Comparison of ENCODE assay signal across 9 mouse cellular contexts in the genomic region with DNA sequence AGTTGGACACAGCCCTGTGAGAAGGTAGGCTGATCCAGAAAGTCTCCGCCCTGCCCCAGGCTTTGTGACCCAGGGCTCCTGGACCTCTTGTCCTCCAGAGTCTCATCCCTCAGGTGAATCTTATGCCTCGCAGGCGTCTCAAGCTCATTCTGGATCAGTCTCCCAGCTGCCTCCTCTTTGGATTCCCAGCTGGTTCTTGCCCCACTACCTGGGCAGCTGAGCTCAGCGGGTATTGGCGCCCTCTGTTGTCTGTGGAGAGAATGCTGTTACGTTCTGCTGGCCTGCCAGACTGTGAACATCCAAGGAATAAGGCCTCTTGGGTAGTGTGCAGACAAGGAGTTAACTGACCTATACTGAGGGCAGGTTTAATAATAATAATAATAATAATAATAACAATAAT. TPM values are rescaled to one million over a fixed set of nuclear protein-coding genes. Genes with fewer than 3 reads are reported as not detected.
A peak's percentile ranks its signal among the peaks of the same experiment; 100 is the strongest.
DNase-seq lines count a peak whose midpoint lies in the region; ATAC-seq and TF ChIP-seq lines count a peak whose summit lies in the region.
"Had no signal": no experiment of that assay in that cellular context is flagged by ENCODE, and none has a peak within 500 bp of the region (broad histone marks: within the 10 kb centered on the region; RNA-seq: fewer than 3 reads in every experiment).

No protein-coding gene starts in this region.

- peak; percentile 17 for DNase-seq in hindbrain, embryonic 10.5 days (ENCODE audit: low spot score)
- peak; percentile 44 for DNase-seq in thymus, adult 2 months
- DNase-seq in thymus, adult 18-20 months = no peak
- peak; percentile 33 for DNase-seq in stomach, postnatal 0 days (ENCODE audit: low spot score)
- DNase-seq in midbrain, embryonic 10.5 days (ENCODE audit: low spot score) = no peak

- no peaks in the 10 kb centered on the region for H3K27me3 ChIP-seq in hindbrain, embryonic 10.5 days (ENCODE audit: insufficient read depth, poor library complexity, severe bottlenecking)
- no peaks in the 10 kb centered on the region for H3K27me3 ChIP-seq in hindbrain, embryonic 16.5 days (replicated peaks; ENCODE audit: control insufficient read depth, insufficient read depth, low read length)
- H3K27me3 ChIP-seq in thymus, adult 2 months (ENCODE audit: control insufficient read depth, insufficient read depth, low read length) = no peaks in the 10 kb centered on the region
- no peaks in the 10 kb centered on the region for H3K27me3 ChIP-seq in stomach, postnatal 0 days (ENCODE audit: control insufficient read depth, insufficient read depth, low read length)
- no peaks in the 10 kb centered on the region for H3K27me3 ChIP-seq in midbrain, embryonic 10.5 days (ENCODE audit: low read depth, poor library complexity, severe bottlenecking)

- H3K9me3 ChIP-seq in hindbrain, embryonic 10.5 days = no peaks in the 10 kb centered on the region
- H3K9me3 ChIP-seq in hindbrain, embryonic 16.5 days (ENCODE audit: control insufficient read depth, low read length) = no peaks in the 10 kb centered on the region
- no peaks in the 10 kb centered on the region for H3K9me3 ChIP-seq in stomach, postnatal 0 days (ENCODE audit: control insufficient read depth, low read length)
- no peaks in the 10 kb centered on the region for H3K9me3 ChIP-seq in midbrain, embryonic 10.5 days (replicated peaks)

- 59% methylated on average over 6 of the region's 6 CpGs for whole genome bisulfite sequencing in hindbrain, embryonic 10.5 days
- 60% methylated on average over 6 of the region's 6 CpGs for WGBS in hindbrain, embryonic 16.5 days
- WGBS in thymus, adult 2 months = 78% methylated on average over 6 of the region's 6 CpGs
- WGBS in stomach, postnatal 0 days = 62% methylated on average over 6 of the region's 6 CpGs
- WGBS in midbrain, embryonic 10.5 days = 65% methylated on average over 6 of the region's 6 CpGs

- H3K9ac ChIP-seq in hindbrain, embryonic 16.5 days (ENCODE audit: low read depth, low read length) = no peak overlapping the region
- no peak overlapping the region for H3K9ac ChIP-seq in stomach, postnatal 0 days (ENCODE audit: low read length)

- H3K4me1 ChIP-seq in hindbrain, embryonic 10.5 days (replicated peaks) = no peaks in the 10 kb centered on the region
- no peaks in the 10 kb centered on the region for H3K4me1 ChIP-seq in hindbrain, embryonic 16.5 days (ENCODE audit: control insufficient read depth, insufficient read depth, low read depth, low read length)
- H3K4me1 ChIP-seq in thymus, adult 2 months (replicated peaks; ENCODE audit: control insufficient read depth, insufficient read depth, low read length) = peaks cover 5% of the 10 kb centered on the region
- no peaks in the 10 kb centered on the region for H3K4me1 ChIP-seq in cortical plate, adult 2 months (ENCODE audit: control insufficient read depth, insufficient read depth, low read length)
- no peaks in the 10 kb centered on the region for H3K4me1 ChIP-seq in stomach, postnatal 0 days (replicated peaks; ENCODE audit: control insufficient read depth, insufficient read depth)
- H3K4me1 ChIP-seq in midbrain, embryonic 10.5 days = no peaks in the 10 kb centered on the region

- no peak overlapping the region for H3K4me3 ChIP-seq in hindbrain, embryonic 10.5 days
- H3K4me3 ChIP-seq in hindbrain, embryonic 16.5 days (ENCODE audit: low read length) = no peak overlapping the region
- H3K4me3 ChIP-seq in thymus, adult 2 months (ENCODE audit: control insufficient read depth, insufficient read depth, low read length) = no peak overlapping the region
- no peak overlapping the region for H3K4me3 ChIP-seq in cortical plate, adult 2 months (ENCODE audit: insufficient read depth, low read length)
- H3K4me3 ChIP-seq in stomach, postnatal 0 days (ENCODE audit: low read depth, low read length) = no peak overlapping the region
- no peak overlapping the region for H3K4me3 ChIP-seq in midbrain, embryonic 10.5 days

- H3K36me3 ChIP-seq in hindbrain, embryonic 10.5 days = no peaks in the 10 kb centered on the region
- no peaks in the 10 kb centered on the region for H3K36me3 ChIP-seq in hindbrain, embryonic 16.5 days (ENCODE audit: control insufficient read depth, insufficient read depth, low read length)
- no peaks in the 10 kb centered on the region for H3K36me3 ChIP-seq in thymus, adult 2 months (ENCODE audit: control insufficient read depth, insufficient read depth, low read length)
- H3K36me3 ChIP-seq in stomach, postnatal 0 days (ENCODE audit: control insufficient read depth, insufficient read depth, low read length) = no peaks in the 10 kb centered on the region
- H3K36me3 ChIP-seq in midbrain, embryonic 10.5 days = no peaks in the 10 kb centered on the region

- H3K4me2 ChIP-seq in hindbrain, embryonic 16.5 days (ENCODE audit: low read length) = no peak overlapping the region
- H3K4me2 ChIP-seq in stomach, postnatal 0 days (replicated peaks; ENCODE audit: low read depth) = no peak overlapping the region

- no peak for TF ChIP-seq CTCF in thymus, adult 2 months (IDR thresholded peaks at IDR 0.05; ENCODE audit: borderline replicate concordance, control insufficient read depth, extremely low read depth, insufficient read depth, low read length, poor library complexity)
- peak; percentile 60 for TF ChIP-seq CTCF in cortical plate, adult 2 months (IDR thresholded peaks at IDR 0.05; ENCODE audit: extremely low read depth, insufficient read depth, low read length)
- TF ChIP-seq CTCF in stomach, postnatal 0 days (IDR thresholded peaks at IDR 0.05; ENCODE audit: low read depth) = peak; percentile 68

- no peak overlapping the region for H3K27ac ChIP-seq in hindbrain, embryonic 10.5 days
- H3K27ac ChIP-seq in hindbrain, embryonic 16.5 days (ENCODE audit: low read depth, low read length) = no peak overlapping the region
- no peak overlapping the region for H3K27ac ChIP-seq in thymus, adult 2 months (ENCODE audit: control insufficient read depth, insufficient read depth, low read length)
- no peak overlapping the region for H3K27ac ChIP-seq in cortical plate, adult 2 months (ENCODE audit: insufficient read depth, low read length)
- H3K27ac ChIP-seq in stomach, postnatal 0 days (replicated peaks) = no peak overlapping the region
- H3K27ac ChIP-seq in midbrain, embryonic 10.5 days (replicated peaks) = no peak overlapping the region

- TF ChIP-seq EP300 in stomach, postnatal 0 days (optimal IDR thresholded peaks at IDR 0.05) = no peak

- no peak for ATAC-seq in hindbrain, embryonic 16.5 days
- no peak for ATAC-seq in stomach, postnatal 0 days (ENCODE audit: low FRiP score, low TSS enrichment)
- no peak for ATAC-seq in inflammation-experienced regulatory T-cells, adult 6 months

- no peak for TF ChIP-seq POLR2A in thymus, adult 2 months (IDR thresholded peaks at IDR 0.05; ENCODE audit: control insufficient read depth, extremely low read depth, insufficient read depth, low read length, poor library complexity)
- TF ChIP-seq POLR2A in cortical plate, adult 2 months (IDR thresholded peaks at IDR 0.05; ENCODE audit: extremely low read depth, insufficient read depth, low read length) = no peak

RNA-seq across cellular contexts. Expression of a gene that starts 17.2 kb away (rescaled TPM):
- polyA plus RNA-seq in hindbrain, embryonic 10.5 days (2016; fragmentation: Nextera tagmentation; extraction: Ambion mirVana) = not detected in 2 replicates
- polyA plus RNA-seq in hindbrain, embryonic 16.5 days (2015; fragmentation: Nextera tagmentation; extraction: Ambion mirVana) = not detected in 2 replicates
- polyA plus RNA-seq in thymus, adult 2 months (2012; rRNA removed) = 0.24 and 0.27 TPM in 2 replicates
- polyA plus RNA-seq in cortical plate, adult 2 months (2012; rRNA removed) = not detected in 2 replicates
- polyA plus RNA-seq in stomach, postnatal 0 days (2015; fragmentation: Nextera tagmentation; extraction: Ambion mirVana) = not detected in 2 replicates
- polyA plus RNA-seq in midbrain, embryonic 10.5 days (2016; fragmentation: Nextera tagmentation; extraction: Ambion mirVana) = not detected in 2 replicates
- polyA plus RNA-seq in inflammation-experienced regulatory T-cells, adult 6 months (2017; shearing (Covaris generic)) = not detected
- polyA plus RNA-seq: stomach, embryonic 14.5 days had no signal

RNA-seq across cellular contexts. Expression of a gene that starts 23.4 kb away (rescaled TPM):
- 2.6 and 4.1 TPM in 2 replicates for polyA plus RNA-seq in hindbrain, embryonic 10.5 days (2016; fragmentation: Nextera tagmentation; extraction: Ambion mirVana)
- 23.7 and 25.7 TPM in 2 replicates for polyA plus RNA-seq in hindbrain, embryonic 16.5 days (2015; fragmentation: Nextera tagmentation; extraction: Ambion mirVana)
- 1.1 and 1.9 TPM in 2 replicates for polyA plus RNA-seq in thymus, adult 2 months (2012; rRNA removed)
- 7.3 and 7.7 TPM in 2 replicates for polyA plus RNA-seq in cortical plate, adult 2 months (2012; rRNA removed)
- 3.3 and 3.6 TPM in 2 replicates for polyA plus RNA-seq in stomach, postnatal 0 days (2015; fragmentation: Nextera tagmentation; extraction: Ambion mirVana)
- 2.3 and 3.2 TPM in 2 replicates for polyA plus RNA-seq in midbrain, embryonic 10.5 days (2016; fragmentation: Nextera tagmentation; extraction: Ambion mirVana)
- polyA plus RNA-seq in inflammation-experienced regulatory T-cells, adult 6 months (2017; shearing (Covaris generic)) = not detected

RNA-seq across cellular contexts. Expression of a gene that starts 26.3 kb away (rescaled TPM):
- not detected in 2 replicates for polyA plus RNA-seq in hindbrain, embryonic 10.5 days (2016; fragmentation: Nextera tagmentation; extraction: Ambion mirVana)
- polyA plus RNA-seq in hindbrain, embryonic 16.5 days (2015; fragmentation: Nextera tagmentation; extraction: Ambion mirVana) = not detected in 2 replicates
- polyA plus RNA-seq in thymus, adult 2 months (2012; rRNA removed) = not detected in 2 replicates
- polyA plus RNA-seq in cortical plate, adult 2 months (2012; rRNA removed) = 0.15 TPM in 1 of 2 replicates, not detected in the other
- polyA plus RNA-seq in stomach, postnatal 0 days (2015; fragmentation: Nextera tagmentation; extraction: Ambion mirVana) = not detected in 2 replicates
- not detected in 2 replicates for polyA plus RNA-seq in midbrain, embryonic 10.5 days (2016; fragmentation: Nextera tagmentation; extraction: Ambion mirVana)
- not detected for polyA plus RNA-seq in inflammation-experienced regulatory T-cells, adult 6 months (2017; shearing (Covaris generic))
- polyA plus RNA-seq: stomach, embryonic 14.5 days had no signal

RNA-seq across cellular contexts. Expression of a gene that starts 32.4 kb away (rescaled TPM):
- polyA plus RNA-seq in hindbrain, embryonic 10.5 days (2016; fragmentation: Nextera tagmentation; extraction: Ambion mirVana) = not detected in 2 replicates
- polyA plus RNA-seq in hindbrain, embryonic 16.5 days (2015; fragmentation: Nextera tagmentation; extraction: Ambion mirVana) = not detected in 2 replicates
- polyA plus RNA-seq in thymus, adult 2 months (2012; rRNA removed) = 0.36 TPM in 1 of 2 replicates, not detected in the other
- polyA plus RNA-seq in cortical plate, adult 2 months (2012; rRNA removed) = not detected in 2 replicates
- not detected in 2 replicates for polyA plus RNA-seq in stomach, postnatal 0 days (2015; fragmentation: Nextera tagmentation; extraction: Ambion mirVana)
- not detected in 2 replicates for polyA plus RNA-seq in midbrain, embryonic 10.5 days (2016; fragmentation: Nextera tagmentation; extraction: Ambion mirVana)
- not detected for polyA plus RNA-seq in inflammation-experienced regulatory T-cells, adult 6 months (2017; shearing (Covaris generic))
- polyA plus RNA-seq: stomach, embryonic 14.5 days had no signal

RNA-seq across cellular contexts. Expression of a gene that starts 43.2 kb away (rescaled TPM):
- not detected in 2 replicates for polyA plus RNA-seq in hindbrain, embryonic 10.5 days (2016; fragmentation: Nextera tagmentation; extraction: Ambion mirVana)
- polyA plus RNA-seq in hindbrain, embryonic 16.5 days (2015; fragmentation: Nextera tagmentation; extraction: Ambion mirVana) = not detected in 2 replicates
- 0.12 TPM in 1 of 2 replicates, not detected in the other for polyA plus RNA-seq in thymus, adult 2 months (2012; rRNA removed)
- polyA plus RNA-seq in cortical plate, adult 2 months (2012; rRNA removed) = not detected in 2 replicates
- not detected in 2 replicates for polyA plus RNA-seq in stomach, postnatal 0 days (2015; fragmentation: Nextera tagmentation; extraction: Ambion mirVana)
- not detected in 2 replicates for polyA plus RNA-seq in midbrain, embryonic 10.5 days (2016; fragmentation: Nextera tagmentation; extraction: Ambion mirVana)
- not detected for polyA plus RNA-seq in inflammation-experienced regulatory T-cells, adult 6 months (2017; shearing (Covaris generic))
- polyA plus RNA-seq: stomach, embryonic 14.5 days had no signal

Comparison
In these comparisons a context has a peak if more than half of its experiments do, and no peak if none do; other contexts are left out.
1. DNase-seq: peak in hindbrain, embryonic 10.5 days (single experiment), thymus, adult 2 months (single experiment) and stomach, postnatal 0 days (single experiment); none in thymus, adult 18-20 months (0 of 2) and midbrain, embryonic 10.5 days (single experiment).